Mouse (Mus musculus) CH12.LX (cell line): Measurements from ENCODE around the gene Myh2. TPM values are rescaled to one million over a fixed set of nuclear protein-coding genes. Genes with fewer than 3 reads are reported as not detected.

ENCODE experiments used
- DNase-seq: peaks from one replicate; pipeline ENCODE4 v3.0.0-alpha.2; 2013; ENCODE audit errors: extremely low read depth
- H3K27ac ChIP-seq: 2 replicates; pipeline ENCODE4 v1.5.1; 2012; ENCODE audit warnings: low read depth, mild to moderate bottlenecking, control low read depth, moderate library complexity; ENCODE audit not compliant: insufficient read depth
- H3K27me3 ChIP-seq: replicated peaks from 2 replicates; pipeline ENCODE3; 2012; ENCODE audit warnings: inconsistent platforms
- H3K36me3 ChIP-seq, 2 experiments: replicated peaks in 1 of 2; 2 replicates each; pipeline versions ENCODE3 to v1.6.1; 2012; ENCODE audit warnings: inconsistent platforms in 1 of 2, low read length in 1 of 2, mild to moderate bottlenecking in 1 of 2, mixed read lengths in 1 of 2, moderate library complexity in 1 of 2; ENCODE audit not compliant: control insufficient read depth in 1 of 2, insufficient read depth in 1 of 2
- H3K4me1 ChIP-seq, 2 experiments: 2 replicates each; pipeline ENCODE4 v1.6.1; 2012; ENCODE audit warnings: inconsistent platforms in 1 of 2, moderate library complexity in 1 of 2; ENCODE audit not compliant: insufficient read depth in 2 of 2, control insufficient read depth in 1 of 2
- H3K4me2 ChIP-seq: 2 replicates; pipeline ENCODE4 v1.6.1; 2012; ENCODE audit warnings: low read depth, mild to moderate bottlenecking, control low read depth; ENCODE audit not compliant: poor library complexity, insufficient read depth, severe bottlenecking
- H3K4me3 ChIP-seq, 3 experiments: fragments of 150-350 bp in 1 of 3; sonication (generic) in 1 of 3; replicated peaks in 1 of 3; 2 replicates each; pipeline versions ENCODE3 to v1.5.1; 2011 to 2012; ENCODE audit warnings: low read depth in 2 of 3, low read length in 2 of 3, mild to moderate bottlenecking in 2 of 3, moderate library complexity in 2 of 3, control low read depth in 1 of 3, improper control_type of control experiment in 1 of 3, inconsistent platforms in 1 of 3, mixed read lengths in 1 of 3; ENCODE audit not compliant: poor library complexity in 1 of 3
- H3K79me2 ChIP-seq: replicated peaks from 2 replicates; pipeline ENCODE4 v1.6.1; 2012; ENCODE audit warnings: mild to moderate bottlenecking, moderate library complexity; ENCODE audit not compliant: control insufficient read depth, poor library complexity, insufficient read depth, severe bottlenecking; ENCODE audit errors: extremely low read depth
- H3K9ac ChIP-seq: 2 replicates; pipeline ENCODE4 v1.6.1; 2012; ENCODE audit warnings: low read depth, mild to moderate bottlenecking, control low read depth, moderate library complexity; ENCODE audit not compliant: insufficient read depth
- H3K9me3 ChIP-seq: replicated peaks from 2 replicates; pipeline ENCODE3; 2012; ENCODE audit warnings: low read length, inconsistent platforms, mixed read lengths
- BHLHE40 ChIP-seq: IDR thresholded peaks from 2 replicates; pipeline ENCODE4 v1.6.1; 2011; ENCODE audit warnings: mild to moderate bottlenecking, low read depth, low read length, improper control_type of control experiment
- CHD2 ChIP-seq: IDR thresholded peaks from 2 replicates; pipeline ENCODE4 v1.6.1; 2011; ENCODE audit warnings: low read length, improper control_type of control experiment
- CTCF ChIP-seq, 2 experiments: IDR thresholded peaks in 1 of 2; conservative IDR thresholded peaks in 1 of 2; 2 replicates each; pipeline ENCODE4 v1.5.1; 2011 to 2012; ENCODE audit warnings: low read depth in 2 of 2, low read length in 2 of 2, improper control_type of control experiment in 1 of 2, inconsistent platforms in 1 of 2, mild to moderate bottlenecking in 1 of 2, moderate library complexity in 1 of 2
- GABPA ChIP-seq: IDR thresholded peaks from 2 replicates; pipeline ENCODE4 v1.6.1; 2012; ENCODE audit warnings: low read depth, low read length, improper control_type of control experiment, inconsistent platforms; ENCODE audit not compliant: insufficient replicate concordance
- JUN ChIP-seq: IDR thresholded peaks from 2 replicates; pipeline ENCODE4 v1.6.1; 2011; ENCODE audit warnings: low read depth, mild to moderate bottlenecking, low read length, improper control_type of control experiment, moderate library complexity; ENCODE audit not compliant: insufficient read depth
- JUND ChIP-seq: conservative IDR thresholded peaks from 2 replicates; pipeline ENCODE4 v1.6.1; 2011; ENCODE audit warnings: low read depth, low read length, improper control_type of control experiment
- MYC ChIP-seq: IDR thresholded peaks from 2 replicates; pipeline ENCODE4 v1.6.1; 2011; ENCODE audit warnings: low read depth, mild to moderate bottlenecking, improper control_type of control experiment, low read length
- NRF1 ChIP-seq: IDR thresholded peaks from 2 replicates; pipeline ENCODE4 v1.6.1; 2014; ENCODE audit warnings: low read depth, mild to moderate bottlenecking, inconsistent platforms, low read length, improper control_type of control experiment, moderate library complexity
- PAX5 ChIP-seq: IDR thresholded peaks from 2 replicates; pipeline ENCODE4 v1.6.1; 2012; ENCODE audit warnings: low read length, inconsistent platforms, mixed read lengths
- POLR2A ChIP-seq: IDR thresholded peaks from 2 replicates; pipeline ENCODE4 v1.6.1; 2011; ENCODE audit warnings: low read depth, mild to moderate bottlenecking, improper control_type of control experiment, low read length
- POLR2AphosphoS2 ChIP-seq: IDR thresholded peaks from 2 replicates; pipeline ENCODE4 v1.6.1; 2011; ENCODE audit warnings: low read depth, low read length, improper control_type of control experiment
- SIN3A ChIP-seq: IDR thresholded peaks from 2 replicates; pipeline ENCODE4 v1.6.1; 2012; ENCODE audit warnings: low read length, improper control_type of control experiment, inconsistent platforms
- TBP ChIP-seq: conservative IDR thresholded peaks from 2 replicates; pipeline ENCODE4 v1.6.1; 2011; ENCODE audit warnings: low read depth, low read length, improper control_type of control experiment
- UBTF ChIP-seq: IDR thresholded peaks from 2 replicates; pipeline ENCODE4 v1.6.1; 2012; ENCODE audit warnings: low read depth, mild to moderate bottlenecking, inconsistent platforms, low read length, improper control_type of control experiment, moderate library complexity
- USF1 ChIP-seq: IDR thresholded peaks from 2 replicates; pipeline ENCODE4 v1.6.1; 2014; ENCODE audit warnings: low read depth, mild to moderate bottlenecking, inconsistent platforms, low read length, improper control_type of control experiment
- USF2 ChIP-seq: conservative IDR thresholded peaks from 2 replicates; pipeline ENCODE4 v1.6.1; 2011; ENCODE audit warnings: low read depth, low read length, improper control_type of control experiment
- ZC3H11A ChIP-seq: IDR thresholded peaks from 2 replicates; pipeline ENCODE4 v1.6.1; 2012; ENCODE audit warnings: low read depth, mild to moderate bottlenecking, inconsistent platforms, low read length, improper control_type of control experiment
- ZKSCAN1 ChIP-seq: IDR thresholded peaks from 2 replicates; pipeline ENCODE4 v1.6.1; 2012; ENCODE audit warnings: low read depth, inconsistent platforms, low read length, improper control_type of control experiment, borderline replicate concordance
- ZMIZ1 ChIP-seq: IDR thresholded peaks from 2 replicates; pipeline ENCODE4 v1.6.1; 2012; ENCODE audit warnings: low read depth, mild to moderate bottlenecking, inconsistent platforms, low read length, improper control_type of control experiment
- ZNF384 ChIP-seq: IDR thresholded peaks from 2 replicates; pipeline ENCODE4 v1.6.1; 2012; ENCODE audit warnings: low read depth, low read length, improper control_type of control experiment, inconsistent platforms
- dilution Hi-C: fragments of 300-500 bp; cut with MboI; formaldehyde crosslinking; loops from 2 replicates; pipeline ENCODE4 v1.14.3; 2020; ENCODE audit warnings: low sequenced_read_pairs; ENCODE audit not compliant: extremely low pct_unique_long_range_greater_than_20kb, extremely low pct_ligation_motif_present
- in situ Hi-C: fragments of 300-500 bp; cut with MboI; formaldehyde crosslinking; loops from 3 replicates; pipeline ENCODE4 v1.14.3; 2019; ENCODE audit warnings: low sequenced_read_pairs, low pct_ligation_motif_present, low pct_unique_long_range_greater_than_20kb, mixed read lengths
- polyA plus RNA-seq: library from polyadenylated mRNA; unstranded; fragments of >175 nt; gene quantifications from 2 replicates; pipeline ENCODE4 v1.2.1, GENCODE M21; 2012; ENCODE audit warnings: low read depth; ENCODE audit not compliant: insufficient read length
- total RNA-seq, 2 experiments: library from RNA; depleted of rRNA; stranded (reverse); fragments of 300-350 nt in 1 of 2; fragments of >200 nt in 1 of 2; gene quantifications; 2 replicates each; pipeline ENCODE4 v1.2.3; 2012 to 2014

The Myh2 gene
- total and polyA plus RNA-seq, 3 experiments = 0.04 to 0.08 TPM; not detected in 1

- dilution Hi-C loops = no loop called here
Observed at GRCm38 (mm10) chr11:67199752-67200151, 28.9 kb downstream of the Myh2 start, which contains the start of gene Myh1. Myh1 (plus strand) TSS chr11:67200052.

GRCm38 (mm10) chr11:67204766-67205165 is 33.9 kb downstream of the Myh2 start:
- Histone ChIP-seq H3K9me3 (no peaks in the 10 kb centered on the region), H3K79me2 (no peaks in the 10 kb centered on the region), H3K9ac (no peak overlapping the region), H3K27ac (no peak overlapping the region), H3K4me1 (peaks cover 3% of the 10 kb centered on the region in 2 experiments; a peak in 1 of 4 replicates), H3K36me3 (no peaks in the 10 kb centered on the region), H3K27me3 (no peaks in the 10 kb centered on the region), H3K4me2 (no peak overlapping the region), H3K4me3 (no peak overlapping the region)
- in situ Hi-C loops = no loop called here
- dilution Hi-C loops = no loop called here
- no peak for TF ChIP-seq NRF1
- TF ChIP-seq USF1 = no peak
- TF ChIP-seq POLR2A = no peak
- no peak for TF ChIP-seq UBTF
- no peak for TF ChIP-seq TBP
- no peak for TF ChIP-seq PAX5
- no peak for DNase-seq

More at GRCm38 (mm10) chr11:67199752-67200151, 28.9 kb downstream of the Myh2 start, which contains the start of gene Myh1:
- Histone ChIP-seq H3K27me3 (no peaks in the 10 kb centered on the region), H3K36me3 (no peaks in the 10 kb centered on the region), H3K4me3 (no peak within 1 kb of the TSS), H3K79me2 (no peaks in the 10 kb centered on the region), H3K9me3 (peaks cover 6% of the 10 kb centered on the region), H3K4me1 (no peaks in the 10 kb centered on the region), H3K27ac (no peak within 1 kb of the TSS), H3K4me2 (peak within 1 kb of the TSS; percentile 18; the same call in 1 of the 2 replicates), H3K9ac (no peak within 1 kb of the TSS)
- TF ChIP-seq JUN (no peak), USF2 (no peak), ZKSCAN1 (no peak), BHLHE40 (no peak), POLR2AphosphoS2 (no peak), GABPA (no peak), CTCF (conservative IDR thresholded peaks at IDR 0.05 in 1 of 2, IDR thresholded peaks at IDR 0.05 in 1 of 2; ENCODE audit: low read depth in 2 of 2, low read length in 2 of 2) (no peak)
- in situ Hi-C loops = no loop called here
- no peak for DNase-seq

- Histone ChIP-seq H3K4me1 (peaks cover 0 to 8% of the 10 kb centered on the region in 2 experiments; a peak in 1 of 4 replicates), H3K79me2 (no peaks in the 10 kb centered on the region), H3K9ac (no peak overlapping the region), H3K9me3 (no peaks in the 10 kb centered on the region), H3K36me3 (no peaks in the 10 kb centered on the region), H3K27me3 (no peaks in the 10 kb centered on the region), H3K4me3 (no peak overlapping the region), H3K4me2 (no peak overlapping the region), H3K27ac (no peak overlapping the region)
- in situ Hi-C loops = loop anchor here (10.0 kb wide), 1 partner anchor 57 kb away; no protein-coding TSS in a partner anchor
- TF ChIP-seq CHD2 = no peak
- TF ChIP-seq POLR2A = no peak
- no peak for TF ChIP-seq JUND
- TF ChIP-seq SIN3A = no peak
- no peak for TF ChIP-seq ZC3H11A
- TF ChIP-seq PAX5 = no peak
- no peak for TF ChIP-seq CTCF (conservative IDR thresholded peaks at IDR 0.05 in 1 of 2, IDR thresholded peaks at IDR 0.05 in 1 of 2; ENCODE audit: low read depth in 2 of 2, low read length in 2 of 2)
- no peak for TF ChIP-seq MYC
- no peak for TF ChIP-seq ZMIZ1
- no peak for TF ChIP-seq ZNF384
- TF ChIP-seq ZKSCAN1 = no peak
- no peak for TF ChIP-seq USF1
- no peak for DNase-seq
- dilution Hi-C loops = no loop called here
Observed at GRCm38 (mm10) chr11:67221803-67222202, 51.0 kb downstream of the Myh2 start.
